Mouse (Mus musculus): ENCODE results near the gene Ap3d1.

Gene Ap3d1

DNA sequence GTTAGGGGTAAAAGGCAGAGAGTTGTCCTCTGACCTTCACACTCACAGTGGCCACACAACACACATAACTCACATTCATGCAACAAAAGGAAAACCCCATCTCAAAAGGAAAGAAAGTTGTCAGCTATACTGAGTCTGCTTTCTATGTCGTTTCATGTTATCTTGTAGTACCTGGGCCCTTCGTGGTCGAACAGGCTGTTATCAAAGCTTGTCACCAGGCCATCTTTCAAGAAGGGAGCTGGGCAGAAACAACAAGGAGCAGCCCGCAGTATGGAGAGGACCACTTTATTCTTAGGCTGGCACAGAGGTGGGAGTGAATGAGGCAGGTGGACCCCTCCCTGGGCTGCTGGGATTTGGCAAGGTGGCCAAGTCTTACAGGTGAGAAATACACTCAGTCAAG is 57.1 kb downstream of the Ap3d1 start:
- in situ Hi-C loops (cut with MboI, MseI) = loop anchor here (5.0 kb wide), 2 partner anchors 58 to 108 kb away; partner anchors contain the start of gene Klf16

DNA sequence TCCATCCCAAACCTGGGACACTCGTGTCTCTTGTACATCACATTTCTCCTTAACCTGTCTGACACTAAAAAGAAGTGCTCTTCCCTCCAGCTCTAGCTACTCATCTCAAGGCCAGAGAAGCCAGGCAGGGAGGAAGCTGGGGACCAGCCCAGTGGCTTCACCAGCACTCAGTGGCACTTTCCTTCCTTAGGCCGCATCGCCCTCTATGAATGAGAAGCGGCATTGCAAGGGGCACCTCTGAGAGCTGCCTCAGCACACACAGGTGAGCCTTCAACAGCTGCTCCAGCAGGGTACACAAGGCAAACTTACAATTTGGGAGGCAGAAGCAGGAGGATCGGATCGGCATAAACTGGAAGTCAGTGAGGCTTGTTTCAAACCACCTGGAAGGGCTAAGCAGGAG is 57.9 kb downstream of the Ap3d1 start:
- in situ Hi-C loops (cut with MboI, MseI) = no loop called here

DNA sequence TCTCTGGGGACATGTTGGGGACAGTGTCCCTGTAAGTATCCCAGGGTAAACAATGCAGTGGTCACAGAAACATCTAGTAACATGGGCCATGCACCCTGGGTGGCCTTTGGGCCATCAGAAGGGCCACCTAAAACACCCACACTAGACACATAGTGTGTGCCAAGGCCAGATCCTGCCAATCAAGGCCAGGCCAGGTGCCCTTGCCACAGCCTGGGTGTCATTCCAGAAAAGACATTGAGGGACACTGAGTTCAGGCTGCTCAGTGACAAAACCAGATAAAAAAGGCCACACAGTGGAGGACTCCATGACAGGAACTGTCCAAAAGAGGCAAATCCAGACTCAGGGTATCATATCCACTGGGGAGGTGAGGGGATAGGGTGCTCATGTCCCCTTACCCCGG is 58.4 kb downstream of the Ap3d1 start:
- in situ Hi-C loops (cut with MboI, MseI) = no loop called here

- in situ Hi-C loops (cut with MboI, MseI) = no loop called here
Observed at GRCm38 (mm10) chr10:80682003-80682402, 60.1 kb downstream of the Ap3d1 start.

- in situ Hi-C loops (cut with MboI, MseI) = no loop called here
Observed at GRCm38 (mm10) chr10:80680260-80680696, 61.8 kb downstream of the Ap3d1 start.

- in situ Hi-C loops (cut with MboI, MseI) = no loop called here
Observed at GRCm38 (mm10) chr10:80679556-80680259, 62.4 kb downstream of the Ap3d1 start.

DNA sequence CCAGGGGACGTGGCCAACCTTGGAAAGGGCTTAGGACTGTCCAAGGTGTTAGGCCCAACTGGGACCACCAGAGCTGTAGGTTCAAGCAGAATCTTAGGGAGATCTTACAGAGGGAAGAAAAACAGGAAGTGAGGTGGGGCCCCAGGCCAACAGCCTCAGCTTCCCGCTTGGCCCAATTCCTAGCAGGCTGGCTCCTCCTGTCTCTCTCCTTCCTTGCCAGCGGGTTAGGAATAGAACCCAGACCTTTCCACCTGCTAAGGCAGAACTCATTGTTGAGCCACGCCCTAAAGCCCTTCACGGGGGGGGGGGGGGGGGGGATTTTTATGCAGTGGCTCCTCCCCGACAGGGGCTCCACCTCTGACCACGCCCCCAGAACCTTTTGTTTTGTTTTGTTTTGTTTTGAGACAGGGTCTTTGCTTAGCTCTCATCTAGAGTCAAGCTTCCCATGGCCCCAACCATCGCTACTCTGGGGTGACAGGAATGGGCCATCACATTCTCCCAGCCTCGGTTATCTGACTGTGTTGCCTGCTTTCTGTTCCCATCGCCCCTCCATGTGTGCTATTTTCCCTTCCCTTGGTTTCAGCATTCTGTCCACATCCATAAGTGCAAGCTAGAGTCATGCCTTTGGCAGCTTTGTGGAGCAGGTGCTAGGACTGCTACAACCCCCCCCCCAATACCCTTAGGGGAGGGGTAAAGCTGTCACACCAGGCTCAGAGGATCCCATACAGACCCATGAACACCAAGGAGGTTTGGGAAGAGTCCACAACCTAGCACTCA is 63.3 kb downstream of the Ap3d1 start:
- in situ Hi-C loops (cut with MboI, MseI) = no loop called here

GRCm38 (mm10) chr10:80677942-80678436 is 64.1 kb downstream of the Ap3d1 start, which contains the start of gene Mknk2:
Mknk2 (minus strand) TSS chr10:80678112.
- in situ Hi-C loops (cut with MboI, MseI) = no loop called here

DNA sequence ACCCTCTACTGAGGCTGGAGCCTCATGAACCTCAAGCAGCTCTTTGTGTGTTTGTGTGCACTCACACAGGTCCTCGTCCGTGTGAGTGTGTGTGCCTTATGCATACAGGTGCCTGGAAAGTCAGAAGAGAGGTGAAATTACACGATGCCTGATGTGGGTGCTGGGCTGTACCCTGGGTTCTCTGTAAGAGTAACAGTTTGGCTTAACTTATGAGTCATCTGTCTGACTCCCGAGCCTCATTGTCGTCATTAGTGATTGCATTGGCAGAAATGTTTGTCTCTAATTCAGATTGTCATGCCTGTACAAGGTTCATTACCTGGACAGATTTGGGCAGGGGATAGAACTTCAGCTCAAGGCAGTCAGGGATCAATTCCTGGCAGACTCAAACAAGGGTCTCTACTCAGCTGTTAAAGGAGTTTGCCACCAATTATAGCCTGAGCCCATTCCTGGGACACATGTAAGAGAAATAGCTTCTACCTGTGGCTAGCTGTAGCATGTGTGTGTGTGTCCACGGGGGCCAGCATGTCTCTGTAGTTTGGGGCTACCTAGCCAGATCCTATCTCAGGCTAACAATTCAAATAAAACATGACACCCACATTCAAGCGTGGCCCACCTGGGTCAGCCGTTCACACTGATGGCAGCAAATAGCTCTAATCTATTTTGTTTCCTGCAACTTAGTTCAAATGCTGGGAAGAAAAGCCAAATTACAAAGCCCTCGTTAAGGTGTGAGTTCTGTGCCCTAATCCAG is 64.8 kb downstream of the Ap3d1 start:
- in situ Hi-C loops (cut with MboI, MseI) = no loop called here

DNA sequence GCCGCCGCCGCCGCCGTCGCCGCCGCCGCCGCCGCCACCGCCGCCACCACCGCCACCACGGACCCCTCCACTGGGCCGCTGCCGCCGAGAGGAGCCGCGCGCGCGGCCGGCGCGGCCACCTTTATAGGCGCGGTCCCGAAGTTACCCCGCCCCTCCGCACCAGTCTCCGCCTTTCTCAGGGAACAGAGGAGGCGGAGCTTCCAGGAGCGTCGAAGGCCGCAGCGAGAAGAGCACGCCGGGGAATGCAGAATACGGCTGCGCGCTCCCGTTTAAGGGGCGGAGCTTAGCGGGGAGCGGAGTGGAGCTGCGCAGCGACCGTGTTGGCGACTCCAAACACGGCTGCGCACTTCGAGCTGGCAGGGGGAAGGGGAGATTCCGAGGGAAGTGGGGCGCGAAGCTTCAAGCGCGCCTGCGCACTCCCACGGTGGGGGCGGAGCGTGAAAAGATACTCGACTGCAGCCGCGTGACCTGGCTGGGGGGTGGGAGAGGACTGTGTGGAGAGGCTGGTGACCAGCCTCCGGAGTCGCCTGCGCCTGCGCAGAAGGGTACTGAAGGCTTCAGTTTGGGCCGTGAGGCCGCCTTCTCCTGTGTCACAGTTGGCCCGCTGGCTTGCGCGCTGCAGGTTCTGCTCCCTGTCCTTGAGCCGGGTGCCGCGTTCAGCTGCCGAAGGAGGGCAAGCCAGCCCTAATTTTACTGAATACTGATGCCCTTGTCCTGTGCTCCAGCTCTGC is 65.7 kb downstream of the Ap3d1 start:
- in situ Hi-C loops (cut with MboI, MseI) = no loop called here

DNA sequence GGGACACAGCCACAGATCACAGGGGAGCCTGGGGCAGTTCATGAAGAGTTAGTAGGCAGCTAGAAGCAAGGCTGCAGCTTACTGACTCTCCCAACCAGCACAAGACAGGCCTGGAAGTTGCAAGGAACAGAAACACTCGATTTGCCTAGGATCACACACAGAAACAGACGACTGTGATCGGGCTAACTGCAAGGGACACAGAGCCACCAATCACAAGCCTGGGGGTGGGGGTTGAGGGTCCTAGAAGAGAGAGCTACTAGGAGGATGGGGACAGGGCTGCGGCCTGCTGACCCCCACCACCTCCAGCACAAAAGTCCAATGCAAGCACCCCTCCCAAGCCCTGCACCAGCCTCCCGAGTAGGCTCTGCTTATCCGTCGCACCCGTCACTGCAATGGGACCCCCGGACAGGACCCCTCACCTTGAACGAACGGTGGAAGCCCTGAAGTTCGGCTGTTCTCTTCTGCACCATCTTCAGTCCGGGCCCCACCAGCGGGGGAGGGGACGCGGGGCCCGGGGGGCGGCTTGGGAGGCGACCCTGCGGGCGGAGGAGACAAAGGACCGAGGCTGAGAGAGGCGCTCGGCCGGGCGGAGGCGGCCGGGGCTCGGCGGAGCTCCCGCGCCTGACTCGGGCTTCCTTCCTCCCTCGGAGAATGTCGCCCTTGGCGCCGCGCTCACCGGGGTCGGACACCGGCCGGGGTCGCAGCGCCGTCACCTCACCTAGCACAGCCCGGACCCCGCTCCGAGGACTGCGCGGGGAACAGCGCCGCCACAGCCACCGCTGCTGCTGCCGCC is 66.5 kb downstream of the Ap3d1 start:
- in situ Hi-C loops (cut with MboI, MseI) = no loop called here

DNA sequence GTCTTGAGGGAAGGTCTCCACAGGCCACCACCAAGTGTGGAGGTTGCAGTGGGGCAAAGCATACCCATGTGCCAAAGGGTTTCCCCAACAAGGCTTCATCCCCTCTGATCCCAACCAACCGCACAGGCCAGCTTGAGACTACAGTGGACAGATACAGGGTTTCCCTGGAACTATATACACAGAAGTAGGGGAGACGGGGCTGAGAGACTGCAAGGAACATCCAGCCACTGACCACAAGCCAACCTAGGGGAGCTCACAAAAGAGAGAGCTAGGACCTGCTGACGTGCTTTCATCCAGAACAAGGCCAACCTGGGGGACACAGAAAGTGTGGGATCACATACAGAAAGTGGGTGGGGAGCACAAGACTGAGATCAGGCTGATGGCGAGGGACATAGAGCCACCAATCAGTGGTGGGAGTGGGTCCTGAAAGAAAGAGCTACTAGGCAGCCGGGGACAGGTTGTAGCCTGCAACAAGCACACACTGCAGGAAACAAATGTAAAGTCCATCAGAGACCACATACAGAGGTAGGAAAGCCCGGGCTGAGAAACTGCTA is 67.1 kb downstream of the Ap3d1 start:
- in situ Hi-C loops (cut with MboI, MseI) = no loop called here

DNA sequence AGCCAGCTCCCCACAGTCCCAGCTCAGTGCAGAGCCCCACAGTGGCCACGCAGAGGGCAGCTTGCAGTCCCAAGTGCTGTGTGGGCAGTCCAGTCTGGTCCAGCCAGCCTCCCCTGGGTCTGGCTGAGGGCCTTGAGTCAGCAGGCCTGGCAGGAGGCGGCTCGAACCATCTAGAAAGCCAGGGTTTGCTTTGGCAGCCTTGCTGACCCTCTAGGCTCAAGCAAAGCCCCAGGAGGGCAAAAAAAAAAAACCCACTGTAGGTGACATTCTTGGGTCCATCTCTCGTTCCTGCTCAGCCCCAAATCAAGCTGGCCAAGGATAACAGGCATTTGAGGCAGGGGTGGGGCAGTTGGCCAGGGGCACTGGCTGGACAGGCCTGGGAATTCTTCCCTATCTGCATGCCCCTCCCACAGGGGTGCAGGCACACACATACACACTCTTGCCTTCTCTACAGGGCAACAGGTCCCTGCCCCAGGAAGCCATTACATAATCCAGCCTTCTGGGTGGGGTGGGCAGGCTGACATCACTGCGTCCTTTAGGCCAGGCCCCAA is 67.8 kb downstream of the Ap3d1 start:
- in situ Hi-C loops (cut with MboI, MseI) = no loop called here

DNA sequence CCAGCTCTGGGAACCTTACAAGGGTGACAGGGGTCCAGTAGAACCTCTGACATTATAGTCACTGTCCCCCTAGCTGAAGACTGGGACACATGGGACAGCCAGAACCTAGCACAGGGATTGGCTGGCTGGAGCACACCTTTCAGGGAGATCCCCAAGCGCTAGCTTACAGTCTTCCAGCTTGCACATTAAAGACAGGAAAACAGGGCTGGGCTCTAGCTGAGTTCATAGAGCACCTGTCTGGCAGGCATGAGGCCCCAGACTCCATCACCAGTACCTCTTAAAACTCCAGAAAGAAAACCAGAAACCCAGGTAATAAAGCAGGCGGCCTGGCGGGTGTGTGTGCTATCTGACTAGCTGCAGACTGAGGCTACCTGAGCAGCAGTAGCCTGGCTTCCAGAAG is 68.4 kb downstream of the Ap3d1 start:
- in situ Hi-C loops (cut with MboI, MseI) = no loop called here

- in situ Hi-C loops (cut with MboI, MseI) = no loop called here
Observed at GRCm38 (mm10) chr10:80671936-80672690, 70.0 kb downstream of the Ap3d1 start.

DNA sequence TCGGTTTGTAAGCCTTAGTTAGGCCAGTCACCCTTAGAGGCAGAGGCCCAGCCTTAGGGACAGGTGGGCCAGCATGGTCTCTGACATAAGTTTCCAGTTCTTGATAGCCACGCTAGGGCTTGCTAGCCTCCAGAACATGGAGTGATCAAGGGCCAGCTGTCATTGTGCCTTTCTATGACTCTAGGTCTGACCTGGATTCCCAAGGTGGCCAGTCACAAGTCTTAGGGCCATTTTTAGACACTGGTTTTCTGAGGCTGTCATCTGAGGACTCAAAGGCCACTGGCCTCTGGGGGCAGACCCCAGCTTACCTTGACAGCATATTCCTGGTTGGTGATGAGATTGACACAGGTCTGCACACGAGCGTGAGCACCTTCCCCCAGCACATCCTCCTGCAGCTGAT is 70.8 kb downstream of the Ap3d1 start:
- in situ Hi-C loops (cut with MboI, MseI) = no loop called here

DNA sequence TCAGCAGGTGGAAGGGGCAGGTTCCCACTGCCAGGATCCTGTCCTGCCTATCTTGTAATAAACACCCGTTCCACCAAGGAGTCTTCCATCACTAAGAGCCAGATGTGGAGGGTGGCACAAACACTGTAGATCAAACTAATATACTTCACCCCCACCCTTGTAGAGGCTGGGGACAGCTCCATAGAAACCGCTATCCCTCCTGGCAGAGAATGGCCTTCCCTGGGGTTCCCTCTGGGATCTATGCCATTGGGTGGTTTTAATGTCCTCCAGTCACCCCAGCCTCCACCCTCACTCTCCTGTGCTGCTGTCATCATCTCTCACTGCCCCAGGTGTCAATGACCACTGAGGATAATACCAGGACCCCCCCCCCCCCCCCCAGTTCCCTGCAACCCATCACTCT is 71.5 kb downstream of the Ap3d1 start:
- in situ Hi-C loops (cut with MboI, MseI) = no loop called here

DNA sequence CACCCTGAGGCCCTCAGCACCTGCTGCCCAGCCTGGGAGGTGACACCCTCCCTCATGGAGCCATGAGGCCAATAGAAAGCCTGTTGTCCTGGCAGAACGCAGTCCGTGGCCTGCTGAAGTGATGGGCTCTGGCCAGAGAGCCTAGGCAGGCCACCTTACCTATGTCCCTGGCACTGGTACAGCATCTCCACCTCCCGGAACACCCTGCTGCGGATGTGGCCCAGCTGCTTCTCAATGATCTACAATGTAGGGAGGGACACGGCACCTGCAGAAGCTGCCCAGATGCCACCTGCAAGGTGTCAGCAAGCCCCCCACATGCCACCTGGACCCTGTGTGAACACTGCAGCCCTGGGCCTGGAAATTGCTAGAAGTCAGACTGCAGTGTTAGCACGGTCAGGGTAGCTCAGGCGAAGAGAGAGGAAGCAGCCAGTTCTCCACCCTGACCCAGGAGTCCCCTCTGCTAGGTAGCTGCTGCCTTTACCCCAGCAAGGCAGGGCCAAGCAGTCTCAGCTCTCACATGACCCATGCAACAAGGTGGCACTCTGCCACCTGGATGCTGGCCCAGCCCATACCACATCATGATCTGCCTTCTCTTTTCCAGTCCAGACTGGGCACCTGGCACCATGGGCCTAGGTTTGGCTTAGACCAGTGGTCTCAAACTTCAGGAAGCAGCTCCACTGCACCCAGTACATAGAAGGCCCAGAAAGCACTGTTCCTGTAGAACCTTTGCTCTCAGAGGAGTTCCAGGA is 72.2 kb downstream of the Ap3d1 start:
- in situ Hi-C loops (cut with MboI, MseI) = no loop called here

DNA sequence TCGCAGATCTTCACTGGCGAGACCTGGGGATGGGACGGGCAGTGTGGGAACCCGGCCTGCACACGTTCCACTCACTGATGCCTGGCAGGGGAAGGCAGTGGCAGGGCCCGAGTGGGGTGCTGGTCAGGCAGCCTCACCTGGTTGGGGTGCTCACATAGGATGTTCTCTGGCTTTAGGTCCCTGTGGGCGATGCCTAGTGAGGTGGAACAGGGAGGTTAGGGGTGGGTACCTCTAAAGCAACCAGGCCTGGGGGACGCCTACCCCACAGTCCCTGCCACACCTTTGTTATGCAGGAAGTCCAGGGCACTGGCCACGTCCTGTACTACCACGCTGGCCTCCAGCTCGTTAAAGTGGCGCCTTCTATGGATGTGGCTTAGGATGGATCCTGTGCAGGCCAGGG is 73.0 kb downstream of the Ap3d1 start:
- in situ Hi-C loops (cut with MboI, MseI) = no loop called here
